Mouse (Mus musculus): ENCODE data around the gene Colq. TPM values are rescaled to one million over a fixed set of nuclear protein-coding genes. Genes with fewer than 3 reads are reported as not detected.

Colq gene
- polyA plus RNA-seq, 1 experiment from 2014 or later, result 7.8 TPM

DNA sequence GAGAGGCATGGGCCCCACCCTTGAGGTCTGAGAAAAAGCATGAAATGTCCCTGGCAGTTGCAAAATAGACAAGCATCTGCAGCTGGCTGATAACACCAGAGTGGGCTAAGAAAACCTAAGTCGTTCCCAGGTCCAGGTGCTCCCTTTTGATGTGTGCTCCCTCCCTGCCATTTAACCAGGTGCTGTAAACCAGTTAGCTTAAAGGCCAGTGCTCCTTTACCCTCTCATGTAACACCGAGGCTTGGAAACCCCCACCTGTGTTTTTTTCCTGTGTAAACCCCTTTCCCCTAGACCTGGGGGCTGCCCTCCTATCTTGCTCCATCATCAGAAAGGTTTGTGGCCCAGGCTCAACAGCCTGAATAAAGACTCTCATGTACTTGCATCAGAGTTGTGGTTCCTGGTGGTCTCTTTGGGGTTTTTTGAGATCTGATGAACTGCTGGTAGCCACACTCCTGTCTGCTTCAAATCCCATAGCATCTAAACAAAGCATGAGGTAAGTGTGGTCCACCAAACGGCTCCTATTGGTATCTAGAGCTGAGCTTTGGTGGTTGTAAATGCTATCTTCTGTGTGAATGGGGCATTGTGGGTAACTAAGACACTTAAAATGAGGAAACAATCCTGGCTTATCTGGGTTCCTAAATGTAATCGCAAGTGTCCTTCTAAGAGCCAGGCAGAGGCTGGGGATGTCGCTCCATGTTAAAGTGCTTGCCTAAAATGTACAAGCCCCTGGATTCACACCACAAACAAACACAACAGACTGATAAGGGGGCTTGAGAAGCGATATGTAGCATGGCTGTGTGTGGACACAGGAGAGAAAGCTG is 20.8 kb downstream of the Colq start:
- no peak for ATAC-seq (ENCODE audit: low read depth)

GRCm38 (mm10) chr14:31569151-31569631 is 22.0 kb downstream of the Colq start:
- 55% methylated on average over 7 of the region's 7 CpGs for WGBS
- Histone ChIP-seq H3K27me3 (replicated peaks; ENCODE audit: control insufficient read depth, insufficient read depth, low read length) (no peaks in the 10 kb centered on the region), H3K9ac (ENCODE audit: low read depth, low read length) (no peak overlapping the region), H3K9me3 (ENCODE audit: control insufficient read depth, low read length) (no peaks in the 10 kb centered on the region), H3K4me2 (ENCODE audit: low read depth, low read length) (no peak overlapping the region), H3K4me3 (ENCODE audit: low read depth, low read length) (no peak overlapping the region), H3K36me3 (ENCODE audit: control insufficient read depth, insufficient read depth, low read length) (no peaks in the 10 kb centered on the region), H3K4me1 (ENCODE audit: control insufficient read depth, insufficient read depth, low read length) (no peaks in the 10 kb centered on the region), H3K27ac (replicated peaks; ENCODE audit: low read depth, low read length) (no peak overlapping the region)
- DNase-seq (ENCODE audit: low spot score), result peak; percentile 90
- peak; percentile 74 for ATAC-seq (ENCODE audit: low read depth)

More for the DNA sequence above, 20.8 kb downstream of the Colq start:
- H3K27me3 ChIP-seq (replicated peaks; ENCODE audit: control insufficient read depth, insufficient read depth, low read length), result no peaks in the 10 kb centered on the region
- no peak overlapping the region for H3K27ac ChIP-seq (replicated peaks; ENCODE audit: low read depth, low read length)
- WGBS, result 70% methylated on average over 6 of the region's 6 CpGs
- H3K4me3 ChIP-seq (ENCODE audit: low read depth, low read length), result no peak overlapping the region
- no peak overlapping the region for H3K4me2 ChIP-seq (ENCODE audit: low read depth, low read length)
- H3K36me3 ChIP-seq (ENCODE audit: control insufficient read depth, insufficient read depth, low read length), result no peaks in the 10 kb centered on the region
- H3K4me1 ChIP-seq (ENCODE audit: control insufficient read depth, insufficient read depth, low read length), result no peaks in the 10 kb centered on the region
- H3K9me3 ChIP-seq (ENCODE audit: control insufficient read depth, low read length), result no peaks in the 10 kb centered on the region
- DNase-seq (ENCODE audit: low spot score), result no peak
- H3K9ac ChIP-seq (ENCODE audit: low read depth, low read length), result no peak overlapping the region

GRCm38 (mm10) chr14:31565478-31566212 is 25.5 kb downstream of the Colq start:
- ATAC-seq (ENCODE audit: low read depth) (no peak), DNase-seq (ENCODE audit: low spot score) (no peak)
- H3K9ac ChIP-seq (ENCODE audit: low read depth, low read length), result no peak overlapping the region
- no peak overlapping the region for H3K4me2 ChIP-seq (ENCODE audit: low read depth, low read length)
- H3K36me3 ChIP-seq (ENCODE audit: control insufficient read depth, insufficient read depth, low read length), result no peaks in the 10 kb centered on the region
- H3K27ac ChIP-seq (replicated peaks; ENCODE audit: low read depth, low read length), result peak overlapping the region; percentile 42
- no peaks in the 10 kb centered on the region for H3K27me3 ChIP-seq (replicated peaks; ENCODE audit: control insufficient read depth, insufficient read depth, low read length)
- H3K9me3 ChIP-seq (ENCODE audit: control insufficient read depth, low read length), result no peaks in the 10 kb centered on the region
- whole genome bisulfite sequencing, result 47% methylated on average over 9 of the region's 9 CpGs
- H3K4me3 ChIP-seq (ENCODE audit: low read depth, low read length), result no peak overlapping the region
- H3K4me1 ChIP-seq (ENCODE audit: control insufficient read depth, insufficient read depth, low read length), result peaks cover 2% of the 10 kb centered on the region; the same call in 1 of the 2 replicates

GRCm38 (mm10) chr14:31564452-31565179 is 26.5 kb downstream of the Colq start:
- no peaks in the 10 kb centered on the region for H3K36me3 ChIP-seq (ENCODE audit: control insufficient read depth, insufficient read depth, low read length)
- no peak overlapping the region for H3K4me3 ChIP-seq (ENCODE audit: low read depth, low read length)
- H3K9me3 ChIP-seq (ENCODE audit: control insufficient read depth, low read length), result no peaks in the 10 kb centered on the region
- no peak overlapping the region for H3K9ac ChIP-seq (ENCODE audit: low read depth, low read length)
- peak overlapping the region; percentile 42; the same call in 1 of the 2 replicates for H3K27ac ChIP-seq (replicated peaks; ENCODE audit: low read depth, low read length)
- no peaks in the 10 kb centered on the region for H3K27me3 ChIP-seq (replicated peaks; ENCODE audit: control insufficient read depth, insufficient read depth, low read length)
- H3K4me2 ChIP-seq (ENCODE audit: low read depth, low read length), result no peak overlapping the region
- DNase-seq (ENCODE audit: low spot score), result peak; percentile 81
- peaks cover 2% of the 10 kb centered on the region; the same call in 1 of the 2 replicates for H3K4me1 ChIP-seq (ENCODE audit: control insufficient read depth, insufficient read depth, low read length)
- peak; percentile 74 for ATAC-seq (ENCODE audit: low read depth)
- WGBS, result 15% methylated on average over 6 of the region's 6 CpGs

- peak; percentile 24; the same call in 1 of the 2 replicates for ATAC-seq (ENCODE audit: low read depth)
- H3K4me1 ChIP-seq (ENCODE audit: control insufficient read depth, insufficient read depth, low read length), result peaks cover 2% of the 10 kb centered on the region; the same call in 1 of the 2 replicates
- no peaks in the 10 kb centered on the region for H3K36me3 ChIP-seq (ENCODE audit: control insufficient read depth, insufficient read depth, low read length)
- no peak overlapping the region for H3K27ac ChIP-seq (replicated peaks; ENCODE audit: low read depth, low read length)
- H3K9me3 ChIP-seq (ENCODE audit: control insufficient read depth, low read length), result no peaks in the 10 kb centered on the region
- no peaks in the 10 kb centered on the region for H3K27me3 ChIP-seq (replicated peaks; ENCODE audit: control insufficient read depth, insufficient read depth, low read length)
- peak; percentile 65 for DNase-seq (ENCODE audit: low spot score)
- no peak overlapping the region for H3K9ac ChIP-seq (ENCODE audit: low read depth, low read length)
- 38% methylated on average over 5 of the region's 5 CpGs for WGBS
- no peak overlapping the region for H3K4me3 ChIP-seq (ENCODE audit: low read depth, low read length)
- H3K4me2 ChIP-seq (ENCODE audit: low read depth, low read length), result no peak overlapping the region
Observed at GRCm38 (mm10) chr14:31560886-31561285, 30.3 kb downstream of the Colq start.

- no peaks in the 10 kb centered on the region for H3K27me3 ChIP-seq (replicated peaks; ENCODE audit: control insufficient read depth, insufficient read depth, low read length)
- H3K27ac ChIP-seq (replicated peaks; ENCODE audit: low read depth, low read length), result no peak overlapping the region
- H3K4me1 ChIP-seq (ENCODE audit: control insufficient read depth, insufficient read depth, low read length), result peaks cover 2% of the 10 kb centered on the region; the same call in 1 of the 2 replicates
- no peaks in the 10 kb centered on the region for H3K36me3 ChIP-seq (ENCODE audit: control insufficient read depth, insufficient read depth, low read length)
- no peak for ATAC-seq (ENCODE audit: low read depth)
- no peaks in the 10 kb centered on the region for H3K9me3 ChIP-seq (ENCODE audit: control insufficient read depth, low read length)
- no peak overlapping the region for H3K4me3 ChIP-seq (ENCODE audit: low read depth, low read length)
- no peak overlapping the region for H3K9ac ChIP-seq (ENCODE audit: low read depth, low read length)
- no peak overlapping the region for H3K4me2 ChIP-seq (ENCODE audit: low read depth, low read length)
- WGBS, result 54% methylated on average over 5 of the region's 5 CpGs
- DNase-seq (ENCODE audit: low spot score), result no peak
Observed at GRCm38 (mm10) chr14:31559216-31559615, 31.9 kb downstream of the Colq start.

DNA sequence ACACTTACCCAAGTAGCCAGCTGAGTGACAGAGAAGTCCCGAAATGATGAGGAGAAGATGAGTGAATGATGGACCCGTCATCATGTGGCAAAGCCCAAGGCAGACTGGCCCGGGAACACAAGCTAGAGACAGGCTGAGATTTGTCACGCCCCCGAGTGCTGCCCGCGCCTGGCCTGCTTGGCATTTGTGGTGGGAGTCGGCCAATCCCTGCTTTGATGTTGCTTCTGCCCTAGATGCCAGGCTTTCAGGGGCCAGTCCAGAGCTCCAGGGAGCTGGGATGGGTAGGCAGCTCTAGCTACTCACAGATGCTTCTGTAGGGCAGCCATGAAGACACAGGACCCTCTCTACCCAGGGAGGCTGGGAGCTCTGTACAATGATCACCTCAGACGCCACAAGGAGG is 33.4 kb downstream of the Colq start:
- Histone ChIP-seq H3K9ac (ENCODE audit: low read depth, low read length) (no peak overlapping the region), H3K9me3 (ENCODE audit: control insufficient read depth, low read length) (no peaks in the 10 kb centered on the region), H3K36me3 (ENCODE audit: control insufficient read depth, insufficient read depth, low read length) (no peaks in the 10 kb centered on the region), H3K27me3 (replicated peaks; ENCODE audit: control insufficient read depth, insufficient read depth, low read length) (no peaks in the 10 kb centered on the region), H3K4me3 (ENCODE audit: low read depth, low read length) (no peak overlapping the region), H3K27ac (replicated peaks; ENCODE audit: low read depth, low read length) (no peak overlapping the region), H3K4me2 (ENCODE audit: low read depth, low read length) (no peak overlapping the region), H3K4me1 (ENCODE audit: control insufficient read depth, insufficient read depth, low read length) (peaks cover 2% of the 10 kb centered on the region; the same call in 1 of the 2 replicates)
- no peak for DNase-seq (ENCODE audit: low spot score)
- WGBS, result 65% methylated on average over 9 of the region's 9 CpGs
- no peak for ATAC-seq (ENCODE audit: low read depth)

DNA sequence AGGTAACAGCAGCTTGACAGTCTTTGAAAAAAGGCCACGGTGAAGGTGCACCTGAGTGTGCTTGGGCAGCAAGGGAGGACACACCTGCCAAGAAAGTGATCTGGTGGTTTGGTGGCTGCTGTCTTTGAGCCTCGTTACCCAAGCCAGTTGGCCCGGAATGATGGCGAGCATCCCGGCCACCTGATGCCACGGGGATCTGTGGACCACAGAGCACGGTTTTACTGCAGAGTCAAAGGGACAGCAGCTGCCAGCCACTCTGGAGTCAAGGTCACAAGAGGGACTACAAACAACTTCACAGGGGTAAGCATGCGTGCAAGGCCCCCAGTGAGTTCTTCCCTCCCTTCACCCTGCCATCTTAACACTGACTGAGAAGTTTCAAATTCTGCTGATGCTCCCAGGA is 33.9 kb downstream of the Colq start:
- no peaks in the 10 kb centered on the region for H3K36me3 ChIP-seq (ENCODE audit: control insufficient read depth, insufficient read depth, low read length)
- H3K9me3 ChIP-seq (ENCODE audit: control insufficient read depth, low read length), result no peaks in the 10 kb centered on the region
- ATAC-seq (ENCODE audit: low read depth) (no peak), DNase-seq (ENCODE audit: low spot score) (no peak)
- peaks cover 2% of the 10 kb centered on the region; the same call in 1 of the 2 replicates for H3K4me1 ChIP-seq (ENCODE audit: control insufficient read depth, insufficient read depth, low read length)
- no peak overlapping the region for H3K4me2 ChIP-seq (ENCODE audit: low read depth, low read length)
- H3K9ac ChIP-seq (ENCODE audit: low read depth, low read length), result no peak overlapping the region
- H3K27me3 ChIP-seq (replicated peaks; ENCODE audit: control insufficient read depth, insufficient read depth, low read length), result no peaks in the 10 kb centered on the region
- H3K27ac ChIP-seq (replicated peaks; ENCODE audit: low read depth, low read length), result no peak overlapping the region
- no peak overlapping the region for H3K4me3 ChIP-seq (ENCODE audit: low read depth, low read length)
- WGBS, result 79% methylated on average over 8 of the region's 8 CpGs

Data from embryonic facial prominence, embryonic 14.5 days (tissue).